Mouse (Mus musculus) midbrain, embryonic 16.5 days (tissue): ENCODE measurements around the gene Evpl. TPM values are rescaled to one million over a fixed set of nuclear protein-coding genes. Genes with fewer than 3 reads are reported as not detected.

Source experiments
- ATAC-seq: fragments of 200-750 bp; cut with Nextera tagmentation; 2 replicates; pipeline ENCODE4 v1.8.0; 2017; ENCODE audit warnings: moderate TSS enrichment
- H3K27ac ChIP-seq: fragments of 300-500 bp; sonication (generic); 2 replicates; pipeline ENCODE4 v1.5.1; 2014; ENCODE audit warnings: mild to moderate bottlenecking, low read length, mixed read lengths
- H3K27me3 ChIP-seq: fragments of 300-500 bp; sonication (generic); 2 replicates; pipeline ENCODE4 v1.6.1; 2014; ENCODE audit warnings: low read depth, low read length, mixed read lengths; ENCODE audit not compliant: control insufficient read depth, insufficient read depth
- H3K36me3 ChIP-seq: fragments of 300-500 bp; sonication (generic); 2 replicates; pipeline ENCODE4 v1.6.1; 2014; ENCODE audit warnings: mild to moderate bottlenecking, low read length, moderate library complexity, mixed read lengths; ENCODE audit not compliant: control insufficient read depth, insufficient read depth
- H3K4me1 ChIP-seq: fragments of 300-500 bp; sonication (generic); 2 replicates; pipeline ENCODE4 v1.6.1; 2014; ENCODE audit warnings: mild to moderate bottlenecking, low read length, mixed read lengths; ENCODE audit not compliant: control insufficient read depth, insufficient read depth
- H3K4me2 ChIP-seq: fragments of 300-500 bp; sonication (generic); 2 replicates; pipeline ENCODE4 v1.6.1; 2014; ENCODE audit warnings: mild to moderate bottlenecking, low read length, mixed read lengths
- H3K4me3 ChIP-seq: fragments of 300-500 bp; sonication (generic); 2 replicates; pipeline ENCODE4 v1.5.1; 2014; ENCODE audit warnings: low read depth, mild to moderate bottlenecking, low read length, moderate library complexity, mixed read lengths
- H3K9ac ChIP-seq: fragments of 300-500 bp; sonication (generic); 2 replicates; pipeline ENCODE4 v1.6.1; 2014; ENCODE audit warnings: low read depth, low read length, mixed read lengths
- H3K9me3 ChIP-seq: fragments of 300-500 bp; sonication (generic); replicated peaks from 2 replicates; pipeline ENCODE4 v1.6.1; 2014; ENCODE audit warnings: mild to moderate bottlenecking, low read length, mixed read lengths; ENCODE audit not compliant: control insufficient read depth, poor library complexity, severe bottlenecking
- WGBS: fragments of 180-500 bp; shearing (Covaris S2); extraction: QIAGEN DNeasy Blood & Tissue Kit; methylation state at CpG from one replicate; pipeline ENCODE4 v1.1.7; 2014; 5-methylcytosine and 5-hydroxymethylcytosine counted together
- polyA plus RNA-seq: library from polyadenylated mRNA; unstranded; fragments of >200 nt; fragmentation: Nextera tagmentation; extraction: Ambion mirVana; gene quantifications from 2 replicates; pipeline ENCODE4 v1.2.1, GENCODE M21; 2015

Gene Evpl
- 0.88 and 1.3 TPM in 2 replicates for polyA plus RNA-seq

DNA sequence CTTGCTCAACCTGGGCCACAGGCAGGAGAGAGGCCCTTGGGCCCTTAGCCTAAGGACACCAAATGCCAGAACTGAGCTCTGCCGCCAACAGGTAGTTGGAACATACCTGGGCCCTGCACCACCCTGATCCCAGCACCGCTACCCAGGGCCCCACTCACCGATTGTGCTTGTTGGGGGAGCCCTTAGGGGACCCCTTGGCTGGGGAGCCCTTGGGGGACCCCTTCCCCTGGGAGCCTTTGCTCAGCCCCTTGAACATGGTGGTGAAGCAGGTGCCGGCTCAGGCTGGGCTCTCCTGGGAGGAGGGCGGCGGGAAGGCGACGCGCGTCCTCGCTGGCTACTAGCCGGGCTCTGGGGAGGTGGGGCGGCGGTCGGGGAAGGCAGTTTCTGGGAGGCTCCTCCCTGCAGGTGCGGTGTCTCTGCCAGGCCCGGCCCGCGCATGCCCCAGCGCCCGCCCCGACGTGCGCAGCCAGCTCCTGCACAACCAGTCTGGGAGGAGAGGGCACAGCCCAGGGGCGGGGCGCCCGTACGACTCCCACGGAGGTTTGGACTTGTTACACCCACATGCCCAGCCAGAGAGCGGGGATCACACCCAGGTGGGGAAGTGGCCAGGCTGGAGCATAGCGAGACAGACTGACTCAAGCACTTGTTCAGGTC is at the start of gene Evpl:
Gene Evpl, minus strand, starts transcription at position 336 of the 654 bp plus-strand sequence.
- Histone ChIP-seq H3K9ac (no peak within 1 kb of the TSS), H3K27me3 (peaks cover 11% of the 10 kb centered on the region; the same call in 1 of the 2 replicates), H3K9me3 (no peaks in the 10 kb centered on the region), H3K4me2 (peak within 1 kb of the TSS; percentile 19; the same call in 1 of the 2 replicates), H3K36me3 (no peaks in the 10 kb centered on the region), H3K4me1 (no peaks in the 10 kb centered on the region), H3K27ac (no peak within 1 kb of the TSS), H3K4me3 (no peak within 1 kb of the TSS)
- ATAC-seq, result no peak
- 14% methylated on average over 29 of the region's 31 CpGs for WGBS

GRCm38 (mm10) chr11:116287351-116287750 is 49.5 kb upstream of the Evpl start:
- ATAC-seq, result no peak
- Histone ChIP-seq H3K4me3 (no peak overlapping the region), H3K27ac (no peak overlapping the region), H3K36me3 (peaks cover 28% of the 10 kb centered on the region), H3K27me3 (peaks cover 31% of the 10 kb centered on the region), H3K4me1 (peaks cover 8% of the 10 kb centered on the region), H3K9me3 (no peaks in the 10 kb centered on the region), H3K9ac (no peak overlapping the region), H3K4me2 (no peak overlapping the region)
- 77% methylated on average over 5 of the region's 5 CpGs for WGBS

- Histone ChIP-seq H3K27me3 (peaks cover 35% of the 10 kb centered on the region), H3K4me2 (no peak overlapping the region), H3K9me3 (no peaks in the 10 kb centered on the region), H3K9ac (no peak overlapping the region), H3K36me3 (peaks cover 21% of the 10 kb centered on the region), H3K4me1 (peaks cover 16% of the 10 kb centered on the region), H3K4me3 (no peak overlapping the region), H3K27ac (no peak overlapping the region)
- no peak for ATAC-seq
- WGBS, result 67% methylated on average over 7 of the region's 7 CpGs
Observed at GRCm38 (mm10) chr11:116285770-116286191, 47.9 kb upstream of the Evpl start.

DNA sequence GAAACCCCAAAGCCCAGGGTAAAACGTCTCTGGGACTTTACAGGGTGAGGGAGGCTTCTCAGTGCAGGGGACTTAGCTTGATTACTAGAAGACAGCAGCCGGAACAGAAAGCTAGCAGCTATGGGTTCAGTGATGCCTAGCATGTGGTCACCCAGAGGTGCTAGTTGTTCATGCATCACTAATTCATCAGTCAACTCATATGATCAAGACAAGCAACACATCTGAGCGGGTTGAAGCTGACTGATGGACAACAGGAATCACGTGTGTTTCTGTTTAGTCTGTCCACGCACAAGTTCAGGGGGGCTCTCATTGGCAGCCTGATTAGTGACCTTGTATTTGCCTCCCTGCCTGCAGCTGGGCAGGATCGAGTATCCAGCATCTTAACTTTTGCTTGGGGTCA is 46.1 kb upstream of the Evpl start:
- 62% methylated on average over 6 of the region's 6 CpGs for WGBS
- Histone ChIP-seq H3K4me1 (peaks cover 16% of the 10 kb centered on the region), H3K4me2 (no peak overlapping the region), H3K36me3 (peaks cover 7% of the 10 kb centered on the region), H3K27me3 (peaks cover 44% of the 10 kb centered on the region), H3K9ac (no peak overlapping the region), H3K27ac (no peak overlapping the region), H3K9me3 (no peaks in the 10 kb centered on the region), H3K4me3 (no peak overlapping the region)
- no peak for ATAC-seq

DNA sequence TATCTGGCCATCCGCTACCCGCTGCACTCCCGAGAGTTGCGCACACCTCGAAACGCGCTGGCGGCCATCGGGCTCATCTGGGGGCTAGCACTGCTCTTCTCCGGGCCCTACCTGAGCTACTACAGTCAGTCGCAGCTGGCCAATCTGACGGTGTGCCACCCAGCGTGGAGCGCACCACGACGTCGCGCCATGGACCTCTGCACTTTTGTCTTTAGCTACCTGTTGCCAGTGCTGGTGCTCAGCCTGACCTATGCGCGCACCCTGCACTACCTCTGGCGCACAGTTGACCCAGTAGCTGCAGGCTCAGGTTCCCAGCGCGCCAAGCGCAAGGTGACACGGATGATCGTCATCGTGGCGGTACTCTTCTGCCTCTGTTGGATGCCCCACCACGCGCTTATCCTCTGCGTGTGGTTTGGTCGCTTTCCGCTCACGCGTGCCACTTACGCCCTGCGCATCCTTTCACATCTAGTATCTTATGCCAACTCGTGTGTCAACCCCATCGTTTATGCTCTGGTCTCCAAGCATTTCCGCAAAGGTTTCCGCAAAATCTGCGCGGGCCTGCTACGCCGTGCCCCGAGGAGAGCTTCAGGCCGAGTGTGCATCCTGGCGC is 45.1 kb upstream of the Evpl start:
- Histone ChIP-seq H3K36me3 (peaks cover 3% of the 10 kb centered on the region; the same call in 1 of the 2 replicates), H3K27ac (no peak overlapping the region), H3K4me1 (peaks cover 16% of the 10 kb centered on the region), H3K4me2 (0 out of 2 replicates have a peak overlapping the region, but pooled peaks have one; percentile 20), H3K9ac (peak overlapping the region; percentile 25; the same call in 1 of the 2 replicates), H3K27me3 (peaks cover 44% of the 10 kb centered on the region), H3K4me3 (no peak overlapping the region; the same call in 1 of the 2 replicates), H3K9me3 (no peaks in the 10 kb centered on the region)
- 13% methylated on average over 48 of the region's 48 CpGs for WGBS
- no peak; the same call in 1 of the 2 replicates for ATAC-seq

GRCm38 (mm10) chr11:116282089-116282488 is 44.2 kb upstream of the Evpl start:
- WGBS, result 2% methylated on average over 11 of the region's 11 CpGs

GRCm38 (mm10) chr11:116281671-116282070 is 43.8 kb upstream of the Evpl start:
- Histone ChIP-seq H3K9me3 (no peaks in the 10 kb centered on the region), H3K4me2 (peak overlapping the region; percentile 51), H3K27ac (no peak overlapping the region), H3K4me1 (peaks cover 16% of the 10 kb centered on the region), H3K27me3 (peaks cover 44% of the 10 kb centered on the region), H3K36me3 (no peaks in the 10 kb centered on the region), H3K4me3 (peak overlapping the region; percentile 26), H3K9ac (peak overlapping the region; percentile 50)
- 0 out of 2 replicates have a peak, but pooled peaks have one; percentile 34 for ATAC-seq
- WGBS, result 1% methylated on average over 18 of the region's 18 CpGs

More at GRCm38 (mm10) chr11:116282089-116282488, 44.2 kb upstream of the Evpl start:
- H3K27ac ChIP-seq, result no peak overlapping the region
- peaks cover 44% of the 10 kb centered on the region for H3K27me3 ChIP-seq
- no peaks in the 10 kb centered on the region for H3K9me3 ChIP-seq
- H3K4me3 ChIP-seq, result no peak overlapping the region
- no peak overlapping the region for H3K9ac ChIP-seq
- peaks cover 16% of the 10 kb centered on the region for H3K4me1 ChIP-seq
- no peaks in the 10 kb centered on the region for H3K36me3 ChIP-seq
- H3K4me2 ChIP-seq, result no peak overlapping the region
- ATAC-seq, result no peak

DNA sequence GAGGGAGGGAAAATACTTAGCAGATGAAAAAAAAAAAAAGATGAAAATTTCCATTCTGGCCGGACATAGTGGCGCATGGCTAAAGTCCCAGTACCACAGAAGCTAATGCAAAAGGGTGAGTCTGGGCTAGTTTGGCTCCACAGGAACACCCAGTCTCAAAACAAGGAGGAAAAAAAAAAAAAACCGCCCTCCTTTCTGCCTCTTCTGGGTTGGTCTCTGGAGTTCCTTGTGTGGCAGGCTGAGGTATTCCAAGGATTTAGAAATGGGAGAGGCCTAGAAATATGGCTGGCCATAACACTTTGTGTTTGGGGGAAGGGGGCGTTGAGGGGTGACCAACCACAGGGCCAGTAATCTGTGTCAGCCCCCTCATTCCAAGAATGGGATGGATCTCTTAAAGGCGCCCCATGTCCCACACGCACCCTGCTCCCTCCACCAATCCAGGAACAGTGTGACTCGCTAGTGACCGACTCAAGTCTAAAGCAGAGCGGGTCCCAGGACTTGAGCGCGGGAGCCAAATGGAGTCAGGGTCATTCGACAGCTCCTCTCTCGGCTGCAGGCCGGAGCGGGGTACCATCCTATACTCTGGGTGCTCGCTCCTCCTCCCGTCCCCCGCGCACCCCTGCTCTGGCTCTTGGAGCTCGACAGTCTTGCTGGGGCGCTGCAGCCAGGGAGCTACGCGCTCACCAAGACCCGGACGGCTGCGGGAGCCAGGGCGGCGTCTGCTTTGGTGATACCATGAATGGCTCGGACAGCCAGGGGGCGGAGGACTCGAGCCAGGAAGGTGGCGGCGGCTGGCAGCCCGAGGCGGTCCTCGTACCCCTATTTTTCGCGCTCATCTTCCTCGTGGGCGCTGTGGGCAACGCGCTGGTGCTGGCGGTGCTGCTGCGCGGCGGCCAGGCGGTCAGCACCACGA is 43.1 kb upstream of the Evpl start, which contains the start of gene Galr2:
Gene Galr2, plus strand, starts transcription at position 189 of the 913 bp plus-strand sequence.
- ATAC-seq, result no peak

More for the DNA sequence above, 43.1 kb upstream of the Evpl start, which contains the start of gene Galr2:
- Histone ChIP-seq H3K27me3 (peaks cover 44% of the 10 kb centered on the region), H3K9ac (peak within 1 kb of the TSS; percentile 50), H3K9me3 (no peaks in the 10 kb centered on the region), H3K27ac (no peak within 1 kb of the TSS), H3K4me1 (peaks cover 16% of the 10 kb centered on the region), H3K36me3 (no peaks in the 10 kb centered on the region), H3K4me2 (peak within 1 kb of the TSS; percentile 51), H3K4me3 (peak within 1 kb of the TSS; percentile 26)
- 6% methylated on average over 48 of the region's 48 CpGs for WGBS
